Mouse (Mus musculus): ENCODE results near the gene Rab5if.

The Rab5if gene

GRCm38 (mm10) chr2:156923057-156923456 is 60.1 kb downstream of the Rab5if start:
- in situ Hi-C loops (cut with MboI, MseI), result loop anchor here (10.0 kb wide), 1 partner anchor 418 kb away; no protein-coding TSS in a partner anchor

Data from regulatory T cell (primary cell).